Mouse (Mus musculus) liver, embryonic 14.5 days (tissue): Measurements from ENCODE around the gene Fosb.

ENCODE experiments used
- CTCF ChIP-seq: IDR thresholded peaks from 2 replicates; pipeline ENCODE4 v1.5.1; 2016; ENCODE audit warnings: antibody characterized with exemption, low read depth, control low read depth
- EP300 ChIP-seq: IDR thresholded peaks from 2 replicates; pipeline ENCODE4 v1.6.1; 2016; ENCODE audit warnings: antibody characterized with exemption, low read depth

DNA sequence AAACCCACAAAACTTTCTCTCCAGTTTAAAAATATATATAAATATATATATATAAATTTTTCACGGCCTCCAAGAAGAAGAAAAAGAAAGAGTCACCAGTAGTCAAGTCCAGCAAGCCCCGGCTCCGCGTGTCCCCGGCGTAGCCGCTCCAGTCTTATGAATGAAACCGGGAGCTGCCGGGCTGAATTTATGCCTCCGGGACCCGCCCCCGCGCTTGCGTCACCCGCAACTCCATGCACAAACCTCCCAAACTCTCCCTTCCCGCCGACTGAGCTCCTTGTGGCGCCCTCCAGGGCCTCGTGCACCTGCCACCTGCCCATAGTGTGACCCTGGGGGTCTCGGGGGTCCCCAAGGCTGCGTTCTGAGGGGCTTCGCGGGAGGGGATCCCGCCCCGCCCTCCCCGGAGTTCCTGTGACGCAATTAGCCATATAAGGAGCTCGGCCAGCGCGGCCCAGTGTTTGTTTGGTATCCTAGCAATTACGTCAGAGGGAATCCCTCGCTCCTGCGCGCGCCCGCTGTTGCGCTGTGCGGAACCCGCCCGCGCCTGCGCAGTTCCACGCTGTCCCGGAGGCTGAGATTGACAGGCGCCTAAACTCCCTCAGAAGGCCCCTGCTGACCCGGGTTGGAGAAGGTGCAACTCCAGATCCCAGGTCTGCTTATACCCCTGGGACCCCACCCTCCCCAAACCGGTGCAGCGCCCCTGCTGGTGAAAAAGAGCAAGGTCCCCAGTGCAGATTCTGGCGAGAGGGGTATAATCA is at the start of gene Fosb:
- TF ChIP-seq CTCF (peak; percentile 74), EP300 (0 out of 2 replicates have a peak, but pooled peaks have one; percentile 36)
